Mouse (Mus musculus) embryonic fibroblast, embryonic 13.5 days (primary cell): ENCODE data around the gene Traf4.

Experiments used
- CTCF ChIP-seq: IDR thresholded peaks from 2 replicates; pipeline ENCODE4 v1.5.1; 2011; ENCODE audit warnings: mild to moderate bottlenecking, control low read depth, low read length, moderate library complexity, borderline replicate concordance; ENCODE audit not compliant: insufficient read depth
- POLR2A ChIP-seq: IDR thresholded peaks from 2 replicates; pipeline ENCODE4 v1.6.1; 2011; ENCODE audit warnings: low read depth, mild to moderate bottlenecking, control low read depth, low read length, moderate library complexity

DNA sequence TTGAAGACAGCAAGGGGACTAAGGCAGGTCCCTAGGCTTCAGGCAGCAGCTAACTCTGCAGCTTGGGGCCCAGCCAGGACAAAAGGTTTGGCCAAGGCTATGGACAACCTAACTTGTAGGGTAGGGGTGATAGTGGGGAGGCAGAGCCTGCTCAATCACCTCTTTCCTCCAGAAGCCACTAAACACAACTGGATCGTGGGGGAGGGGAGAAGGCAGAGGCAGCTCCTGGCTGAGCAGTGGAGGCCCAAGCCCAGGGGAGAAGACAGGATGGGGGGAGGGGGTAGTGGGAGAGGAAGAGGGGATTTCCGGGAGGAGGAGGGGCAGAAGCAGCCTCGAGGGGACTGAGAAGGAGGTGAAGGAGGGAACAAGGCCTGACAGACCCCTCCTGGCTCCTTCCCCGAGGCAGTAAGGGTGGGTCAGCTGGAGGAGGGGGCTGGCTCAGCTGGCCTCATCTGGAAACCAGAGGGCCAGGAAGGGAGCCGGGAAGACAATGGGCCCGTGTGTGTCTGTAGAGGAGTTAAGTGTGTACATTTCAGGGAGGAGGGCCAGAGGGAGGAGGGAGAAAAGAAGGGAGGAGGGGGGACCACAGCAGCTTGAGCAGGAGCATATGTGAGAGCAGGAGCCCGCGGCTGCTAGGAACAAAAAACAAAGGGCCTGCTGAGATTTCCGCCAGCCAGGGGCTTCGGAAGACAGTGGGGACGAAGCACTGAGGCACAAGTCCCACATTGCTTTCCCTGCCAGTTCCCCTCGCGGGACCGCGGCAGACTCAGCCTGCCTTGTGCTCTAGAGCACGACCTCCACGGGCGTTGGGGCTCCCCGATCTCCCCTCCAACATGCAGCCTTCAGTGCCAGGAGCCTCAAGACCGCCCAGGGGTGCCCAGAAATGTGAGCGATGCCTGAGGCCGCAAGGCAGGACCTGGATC lies 1.4 kb downstream of the Traf4 start:
- TF ChIP-seq POLR2A (peak; percentile 42), CTCF (no peak)
